Mouse (Mus musculus) embryonic facial prominence, embryonic 12.5 days (tissue): ENCODE measurements around the gene Uqcrc1. TPM values are rescaled to one million over a fixed set of nuclear protein-coding genes. Genes with fewer than 3 reads are reported as not detected.

ENCODE experiments used
- ATAC-seq: fragments of 200-750 bp; cut with Nextera tagmentation; 2 replicates; pipeline ENCODE4 v1.8.0; 2017; ENCODE audit not compliant: insufficient number of reproducible peaks, insufficient read depth, low FRiP score, low TSS enrichment
- H3K27ac ChIP-seq: fragments of 300-500 bp; sonication (generic); 2 replicates; pipeline ENCODE4 v1.5.1; 2016; ENCODE audit warnings: mild to moderate bottlenecking
- H3K27me3 ChIP-seq: fragments of 300-500 bp; sonication (generic); 2 replicates; pipeline ENCODE4 v1.6.1; 2016; ENCODE audit warnings: mild to moderate bottlenecking, moderate library complexity
- H3K36me3 ChIP-seq: fragments of 300-500 bp; sonication (generic); 2 replicates; pipeline ENCODE4 v1.6.1; 2016; ENCODE audit warnings: mild to moderate bottlenecking
- H3K4me1 ChIP-seq: fragments of 300-500 bp; sonication (generic); 2 replicates; pipeline ENCODE4 v1.6.1; 2016
- H3K4me2 ChIP-seq: fragments of 300-500 bp; sonication (generic); replicated peaks from 2 replicates; pipeline ENCODE4 v1.6.1; 2016; ENCODE audit warnings: mild to moderate bottlenecking, moderate library complexity
- H3K4me3 ChIP-seq: fragments of 300-500 bp; sonication (generic); 2 replicates; pipeline ENCODE4 v1.5.1; 2016; ENCODE audit warnings: mild to moderate bottlenecking
- H3K9ac ChIP-seq: fragments of 300-500 bp; sonication (generic); 2 replicates; pipeline ENCODE4 v1.6.1; 2016; ENCODE audit warnings: mild to moderate bottlenecking, moderate library complexity
- H3K9me3 ChIP-seq: fragments of 300-500 bp; sonication (generic); 2 replicates; pipeline ENCODE4 v1.6.1; 2016; ENCODE audit warnings: mild to moderate bottlenecking, moderate library complexity
- WGBS: fragments of 180-500 bp; shearing (Covaris S2); methylation state at CpG from one replicate; pipeline ENCODE4 v1.1.7; 2016; 5-methylcytosine and 5-hydroxymethylcytosine counted together
- polyA plus RNA-seq: library from polyadenylated mRNA; unstranded; fragments of >200 nt; fragmentation: Nextera tagmentation; extraction: Ambion mirVana; gene quantifications from 2 replicates; pipeline ENCODE4 v1.2.1, GENCODE M21; 2016

Uqcrc1 gene
- 426 and 449 TPM in 2 replicates for polyA plus RNA-seq

- peaks cover 5% of the 10 kb centered on the region; the same call in 1 of the 2 replicates for H3K4me1 ChIP-seq
- peak within 1 kb of the TSS; percentile 90 for H3K9ac ChIP-seq
- ATAC-seq: peak; percentile 80
- H3K36me3 ChIP-seq: peaks cover 32% of the 10 kb centered on the region
- WGBS: 1% methylated on average over 58 of the region's 58 CpGs
- peak within 1 kb of the TSS; percentile 99 for H3K4me3 ChIP-seq
- H3K27ac ChIP-seq: peak within 1 kb of the TSS; percentile 37; the same call in 1 of the 2 replicates
- H3K27me3 ChIP-seq: no peaks in the 10 kb centered on the region
- no peaks in the 10 kb centered on the region for H3K9me3 ChIP-seq
- peak within 1 kb of the TSS; percentile 83 for H3K4me2 ChIP-seq
Measured at GRCm38 (mm10) chr9:108936418-108937364, at the start of gene Uqcrc1. Uqcrc1 (plus strand) TSS chr9:108936633.

- no peak overlapping the region for H3K4me2 ChIP-seq
- WGBS: 33% methylated on average over 6 of the region's 6 CpGs
- H3K9me3 ChIP-seq: no peaks in the 10 kb centered on the region
- ATAC-seq: no peak
- no peaks in the 10 kb centered on the region for H3K4me1 ChIP-seq
- H3K36me3 ChIP-seq: no peaks in the 10 kb centered on the region
- H3K4me3 ChIP-seq: no peak overlapping the region
- H3K9ac ChIP-seq: no peak overlapping the region
- no peak overlapping the region for H3K27ac ChIP-seq
- H3K27me3 ChIP-seq: no peaks in the 10 kb centered on the region
Measured at GRCm38 (mm10) chr9:108912308-108912707, 24.1 kb upstream of the Uqcrc1 start.

- no peak overlapping the region for H3K4me2 ChIP-seq
- no peak for ATAC-seq
- no peaks in the 10 kb centered on the region for H3K9me3 ChIP-seq
- 86% methylated on average over 7 of the region's 7 CpGs for WGBS
- H3K4me1 ChIP-seq: no peaks in the 10 kb centered on the region
- no peaks in the 10 kb centered on the region for H3K36me3 ChIP-seq
- no peaks in the 10 kb centered on the region for H3K27me3 ChIP-seq
- H3K4me3 ChIP-seq: no peak overlapping the region
- no peak overlapping the region for H3K27ac ChIP-seq
- H3K9ac ChIP-seq: no peak overlapping the region
Measured at GRCm38 (mm10) chr9:108913161-108913560, 23.3 kb upstream of the Uqcrc1 start.

GRCm38 (mm10) chr9:108913621-108914020, 22.8 kb upstream of the Uqcrc1 start:
- no peaks in the 10 kb centered on the region for H3K4me1 ChIP-seq
- no peak overlapping the region for H3K27ac ChIP-seq
- ATAC-seq: no peak
- no peak overlapping the region for H3K4me2 ChIP-seq
- no peaks in the 10 kb centered on the region for H3K9me3 ChIP-seq
- H3K9ac ChIP-seq: no peak overlapping the region
- H3K27me3 ChIP-seq: no peaks in the 10 kb centered on the region
- no peak overlapping the region for H3K4me3 ChIP-seq
- 89% methylated on average over 10 of the region's 10 CpGs for WGBS
- H3K36me3 ChIP-seq: no peaks in the 10 kb centered on the region

GRCm38 (mm10) chr9:108914491-108914890, 21.9 kb upstream of the Uqcrc1 start, which contains the start of gene Tmem89:
Tmem89 (plus strand) TSS chr9:108914619.
- no peak for ATAC-seq
- Histone ChIP-seq H3K36me3 (no peaks in the 10 kb centered on the region), H3K27me3 (no peaks in the 10 kb centered on the region), H3K27ac (no peak within 1 kb of the TSS), H3K9ac (no peak within 1 kb of the TSS), H3K4me3 (no peak within 1 kb of the TSS), H3K9me3 (no peaks in the 10 kb centered on the region), H3K4me2 (no peak within 1 kb of the TSS), H3K4me1 (no peaks in the 10 kb centered on the region)
- 82% methylated on average over 6 of the region's 6 CpGs for WGBS

DNA sequence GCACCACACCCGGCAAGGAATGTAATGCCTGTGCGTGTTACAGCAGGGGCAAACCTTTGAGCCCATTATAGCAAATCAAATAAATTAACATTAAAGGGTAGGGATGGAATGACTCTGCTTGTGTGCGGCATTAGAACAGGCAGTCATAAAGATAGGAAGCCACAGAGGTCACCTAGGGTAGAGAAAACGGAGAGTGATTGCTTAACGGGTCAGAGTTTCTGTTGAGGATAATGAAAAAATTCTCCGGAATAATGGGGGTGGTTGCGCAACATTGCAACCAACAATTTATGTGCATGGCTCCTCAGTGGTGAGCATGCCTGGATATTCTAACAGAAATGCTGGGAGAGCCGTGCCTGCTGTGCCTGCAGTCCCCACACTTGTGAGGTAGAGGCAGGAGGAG, 10.5 kb upstream of the Uqcrc1 start:
- H3K4me1 ChIP-seq: no peaks in the 10 kb centered on the region

GRCm38 (mm10) chr9:108928424-108928823, 8.0 kb upstream of the Uqcrc1 start:
- Histone ChIP-seq H3K4me3 (no peak overlapping the region), H3K27me3 (no peaks in the 10 kb centered on the region), H3K27ac (no peak overlapping the region), H3K36me3 (no peaks in the 10 kb centered on the region), H3K9ac (no peak overlapping the region), H3K4me1 (no peaks in the 10 kb centered on the region), H3K9me3 (no peaks in the 10 kb centered on the region), H3K4me2 (no peak overlapping the region)
- 87% methylated on average over 3 of the region's 3 CpGs for WGBS
- no peak for ATAC-seq

More for the DNA sequence above, 10.5 kb upstream of the Uqcrc1 start:
- WGBS: 73% methylated on average over 8 of the region's 8 CpGs
- H3K9me3 ChIP-seq: no peaks in the 10 kb centered on the region
- no peak overlapping the region for H3K4me2 ChIP-seq
- ATAC-seq: no peak
- no peaks in the 10 kb centered on the region for H3K36me3 ChIP-seq
- no peak overlapping the region for H3K27ac ChIP-seq
- no peaks in the 10 kb centered on the region for H3K27me3 ChIP-seq
- H3K4me3 ChIP-seq: no peak overlapping the region
- H3K9ac ChIP-seq: no peak overlapping the region

GRCm38 (mm10) chr9:108935991-108936390, 442 bp upstream of the Uqcrc1 start:
- no peaks in the 10 kb centered on the region for H3K9me3 ChIP-seq
- H3K9ac ChIP-seq: no peak overlapping the region
- H3K4me3 ChIP-seq: peak overlapping the region; percentile 99; the same call in 1 of the 2 replicates
- no peak for ATAC-seq
- H3K4me2 ChIP-seq: peak overlapping the region; percentile 26
- H3K36me3 ChIP-seq: peaks cover 26% of the 10 kb centered on the region
- no peaks in the 10 kb centered on the region for H3K27me3 ChIP-seq
- H3K27ac ChIP-seq: no peak overlapping the region
- H3K4me1 ChIP-seq: peaks cover 5% of the 10 kb centered on the region; the same call in 1 of the 2 replicates
- 12% methylated on average over 3 of the region's 3 CpGs for WGBS

DNA sequence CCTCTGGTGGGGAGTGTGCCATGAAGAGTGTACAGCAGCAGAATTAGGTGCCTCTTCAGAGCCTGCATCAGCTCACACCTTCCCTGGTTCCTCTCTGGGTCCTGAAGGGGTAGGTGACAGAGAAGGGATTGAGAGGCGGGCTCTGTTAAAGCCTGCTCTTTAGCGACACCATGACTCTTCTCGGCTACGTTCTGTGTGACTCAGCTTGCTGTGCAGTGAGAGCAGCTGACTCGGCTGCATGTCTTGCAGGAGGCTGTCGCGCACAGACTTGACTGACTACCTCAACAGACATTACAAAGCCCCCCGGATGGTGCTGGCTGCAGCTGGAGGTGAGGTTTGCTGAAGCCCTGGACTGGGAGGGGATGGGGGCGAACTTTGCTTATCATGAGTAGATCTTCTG, 8.7 kb downstream of the Uqcrc1 start:
- H3K4me1 ChIP-seq: peaks cover 20% of the 10 kb centered on the region

GRCm38 (mm10) chr9:108945608-108946007, 9.2 kb downstream of the Uqcrc1 start:
- Histone ChIP-seq H3K36me3 (peaks cover 93% of the 10 kb centered on the region), H3K9me3 (no peaks in the 10 kb centered on the region), H3K4me3 (no peak overlapping the region), H3K4me2 (no peak overlapping the region), H3K4me1 (peaks cover 23% of the 10 kb centered on the region), H3K27me3 (no peaks in the 10 kb centered on the region), H3K9ac (no peak overlapping the region), H3K27ac (no peak overlapping the region)
- ATAC-seq: no peak
- WGBS: 86% methylated on average over 5 of the region's 5 CpGs

More for the DNA sequence above, 8.7 kb downstream of the Uqcrc1 start:
- no peaks in the 10 kb centered on the region for H3K27me3 ChIP-seq
- H3K36me3 ChIP-seq: peaks cover 92% of the 10 kb centered on the region
- no peak overlapping the region for H3K4me2 ChIP-seq
- no peak overlapping the region for H3K27ac ChIP-seq
- H3K9me3 ChIP-seq: no peaks in the 10 kb centered on the region
- ATAC-seq: no peak
- WGBS: 84% methylated on average over 9 of the region's 9 CpGs
- H3K9ac ChIP-seq: no peak overlapping the region
- H3K4me3 ChIP-seq: no peak overlapping the region

GRCm38 (mm10) chr9:108949231-108949966, 13.0 kb downstream of the Uqcrc1 start:
- peak overlapping the region; percentile 20 for H3K4me2 ChIP-seq
- H3K4me1 ChIP-seq: peaks cover 28% of the 10 kb centered on the region
- H3K36me3 ChIP-seq: peaks cover 67% of the 10 kb centered on the region
- H3K4me3 ChIP-seq: no peak overlapping the region
- WGBS: 26% methylated on average over 13 of the region's 13 CpGs
- peak overlapping the region; percentile 87 for H3K27ac ChIP-seq
- no peak overlapping the region for H3K9ac ChIP-seq
- no peaks in the 10 kb centered on the region for H3K9me3 ChIP-seq
- peak; percentile 65 for ATAC-seq
- peaks cover 24% of the 10 kb centered on the region for H3K27me3 ChIP-seq
